Mouse (Mus musculus) ES-E14 (cell line): ENCODE results near the gene A3galt2. TPM values are rescaled to one million over a fixed set of nuclear protein-coding genes. Genes with fewer than 3 reads are reported as not detected.

ENCODE experiments used
- DNase-seq: peaks from one replicate; pipeline ENCODE4 v3.0.0-alpha.2; 2013; ENCODE audit warnings: low read depth, low spot score
- H3K27ac ChIP-seq: 2 replicates; pipeline ENCODE4 v1.5.1; 2012; ENCODE audit warnings: low read depth, mild to moderate bottlenecking, low read length, moderate library complexity, mixed read lengths; ENCODE audit not compliant: poor library complexity, insufficient read depth, severe bottlenecking
- H3K36me3 ChIP-seq: 2 replicates; pipeline ENCODE4 v1.6.1; 2012; ENCODE audit warnings: mild to moderate bottlenecking, low read length, moderate library complexity, mixed read lengths; ENCODE audit not compliant: control insufficient read depth, poor library complexity, insufficient read depth, severe bottlenecking
- H3K4me1 ChIP-seq, 2 experiments: fragments of 150-350 bp in 1 of 2; sonication (generic) in 1 of 2; 2 replicates each; pipeline ENCODE4 v1.6.1; 2012; ENCODE audit warnings: low read length in 2 of 2, mild to moderate bottlenecking in 1 of 2, mixed read lengths in 1 of 2; ENCODE audit not compliant: control insufficient read depth in 2 of 2, insufficient read depth in 2 of 2, poor library complexity in 1 of 2
- H3K4me3 ChIP-seq, 2 experiments: fragments of 150-350 bp in 1 of 2; sonication (generic) in 1 of 2; 2 replicates each; pipeline ENCODE4 v1.5.1; 2012; ENCODE audit warnings: low read length in 2 of 2, low read depth in 1 of 2, mild to moderate bottlenecking in 1 of 2, mixed read lengths in 1 of 2; ENCODE audit not compliant: insufficient read depth in 1 of 2, poor library complexity in 1 of 2, severe bottlenecking in 1 of 2
- H3K9ac ChIP-seq: 2 replicates; pipeline ENCODE4 v1.6.1; 2012; ENCODE audit warnings: low read depth, mild to moderate bottlenecking, low read length, mixed read lengths; ENCODE audit not compliant: poor library complexity, insufficient read depth, severe bottlenecking
- H3K9me3 ChIP-seq: fragments of 150-350 bp; sonication (generic); 2 replicates; pipeline ENCODE4 v1.6.1; 2012; ENCODE audit warnings: low read depth, mild to moderate bottlenecking, low read length; ENCODE audit not compliant: control insufficient read depth, insufficient read depth
- CHD2 ChIP-seq: IDR thresholded peaks from 2 replicates; pipeline ENCODE4 v1.6.1; 2014; ENCODE audit warnings: mild to moderate bottlenecking, low read depth, low read length, inconsistent platforms
- HCFC1 ChIP-seq: IDR thresholded peaks from 2 replicates; pipeline ENCODE4 v1.6.1; 2012; ENCODE audit warnings: low read length, inconsistent platforms, borderline replicate concordance; ENCODE audit not compliant: insufficient read depth
- MAFK ChIP-seq: IDR thresholded peaks from 2 replicates; pipeline ENCODE4 v1.6.1; 2014; ENCODE audit warnings: mild to moderate bottlenecking, low read depth, low read length, inconsistent platforms; ENCODE audit not compliant: insufficient read depth
- ZC3H11A ChIP-seq: IDR thresholded peaks from 2 replicates; pipeline ENCODE4 v1.6.1; 2012; ENCODE audit warnings: low read depth, mild to moderate bottlenecking, inconsistent platforms, low read length, borderline replicate concordance
- ZNF384 ChIP-seq: IDR thresholded peaks from 2 replicates; pipeline ENCODE4 v1.6.1; 2012; ENCODE audit warnings: low read depth, low read length, inconsistent platforms
- in situ Hi-C, 2 experiments: fragments of 600-800 bp; cut with MboI; formaldehyde crosslinking; loops; one replicate each; pipeline ENCODE4 v1.15.1; 2025; ENCODE audit warnings: low sequenced_read_pairs in 2 of 2, inconsistent platforms in 1 of 2; ENCODE audit not compliant: unreplicated experiment in 2 of 2
- total RNA-seq: library from RNA; depleted of rRNA; stranded (reverse); fragments of 300-350 nt; gene quantifications from 2 replicates; pipeline ENCODE4 v1.2.3, GENCODE M21; 2012

A3galt2 gene
- total RNA-seq, 1 experiment, result 0.09 TPM

DNA sequence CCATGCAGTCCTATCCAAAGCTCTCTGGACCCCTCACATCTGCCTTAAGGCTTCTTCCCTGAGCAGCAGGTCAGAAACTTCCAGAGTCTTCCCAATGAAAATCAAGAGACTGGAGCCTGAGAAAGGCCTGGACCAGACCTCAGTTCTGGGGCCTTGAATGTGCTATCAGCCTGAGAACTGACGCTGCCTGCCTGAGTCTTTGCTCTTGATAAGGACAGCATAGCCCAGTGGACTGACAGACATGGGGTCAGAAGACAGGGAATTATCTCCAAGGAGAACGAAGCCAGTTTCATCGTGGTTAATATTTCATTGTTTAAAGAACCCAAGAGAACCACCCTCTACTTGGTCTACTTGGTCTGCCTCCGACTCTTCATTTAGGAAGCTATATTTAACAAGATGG, 27.5 kb downstream of the A3galt2 start:
- H3K27ac ChIP-seq, result no peak overlapping the region
- no peak for DNase-seq
- H3K36me3 ChIP-seq, result no peaks in the 10 kb centered on the region; the same call in 1 of the 2 replicates
- H3K4me1 ChIP-seq, result peaks cover 0 to 2% of the 10 kb centered on the region in 2 experiments; a peak in 1 of 4 replicates
- H3K9ac ChIP-seq, result no peak overlapping the region
- in situ Hi-C loops, result no loop called here
- TF ChIP-seq ZNF384 (no peak), CHD2 (no peak), HCFC1 (no peak), ZC3H11A (no peak), MAFK (no peak)
- no peaks in the 10 kb centered on the region for H3K9me3 ChIP-seq
- H3K4me3 ChIP-seq, result no peak overlapping the region

DNA sequence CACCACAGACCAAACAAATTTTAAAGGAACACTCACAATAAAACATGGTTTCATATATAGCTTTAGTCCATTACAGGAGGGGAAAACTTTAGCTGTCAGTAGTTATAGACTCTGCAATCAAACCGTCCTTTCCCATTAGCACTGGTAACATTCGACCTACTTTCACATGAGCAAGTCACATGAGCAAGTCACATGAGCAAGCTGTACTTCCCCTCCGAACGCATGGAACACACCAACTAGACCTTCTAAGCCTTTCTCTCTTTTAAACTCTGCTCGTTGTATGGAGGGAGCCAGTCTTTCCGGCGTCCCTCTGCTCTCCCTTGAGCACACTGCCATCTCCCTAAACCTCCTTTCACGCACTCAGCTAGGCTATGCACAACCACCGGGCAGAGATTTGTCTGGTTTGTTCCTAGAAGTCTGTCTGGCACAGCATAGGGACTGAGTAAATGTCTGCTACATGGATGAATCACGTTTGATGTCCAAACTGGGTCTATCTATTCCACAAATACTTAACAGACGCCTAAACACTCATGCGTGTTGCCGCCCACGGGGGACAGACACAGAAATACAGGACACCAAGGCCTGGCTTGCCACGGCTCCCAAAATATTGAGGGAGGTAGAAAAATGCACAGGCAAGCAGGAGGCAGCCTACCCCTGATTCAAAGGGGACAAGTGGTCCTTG, 29.9 kb downstream of the A3galt2 start:
- TF ChIP-seq ZC3H11A (no peak), HCFC1 (no peak), MAFK (no peak), CHD2 (no peak), ZNF384 (no peak)
- Histone ChIP-seq H3K4me3 (no peak overlapping the region), H3K4me1 (peaks cover 0 to 8% of the 10 kb centered on the region in 2 experiments; a peak in 1 of 4 replicates), H3K9me3 (no peaks in the 10 kb centered on the region), H3K36me3 (no peaks in the 10 kb centered on the region; the same call in 1 of the 2 replicates), H3K9ac (no peak overlapping the region), H3K27ac (no peak overlapping the region)
- in situ Hi-C loops, result no loop called here
- DNase-seq, result no peak

DNA sequence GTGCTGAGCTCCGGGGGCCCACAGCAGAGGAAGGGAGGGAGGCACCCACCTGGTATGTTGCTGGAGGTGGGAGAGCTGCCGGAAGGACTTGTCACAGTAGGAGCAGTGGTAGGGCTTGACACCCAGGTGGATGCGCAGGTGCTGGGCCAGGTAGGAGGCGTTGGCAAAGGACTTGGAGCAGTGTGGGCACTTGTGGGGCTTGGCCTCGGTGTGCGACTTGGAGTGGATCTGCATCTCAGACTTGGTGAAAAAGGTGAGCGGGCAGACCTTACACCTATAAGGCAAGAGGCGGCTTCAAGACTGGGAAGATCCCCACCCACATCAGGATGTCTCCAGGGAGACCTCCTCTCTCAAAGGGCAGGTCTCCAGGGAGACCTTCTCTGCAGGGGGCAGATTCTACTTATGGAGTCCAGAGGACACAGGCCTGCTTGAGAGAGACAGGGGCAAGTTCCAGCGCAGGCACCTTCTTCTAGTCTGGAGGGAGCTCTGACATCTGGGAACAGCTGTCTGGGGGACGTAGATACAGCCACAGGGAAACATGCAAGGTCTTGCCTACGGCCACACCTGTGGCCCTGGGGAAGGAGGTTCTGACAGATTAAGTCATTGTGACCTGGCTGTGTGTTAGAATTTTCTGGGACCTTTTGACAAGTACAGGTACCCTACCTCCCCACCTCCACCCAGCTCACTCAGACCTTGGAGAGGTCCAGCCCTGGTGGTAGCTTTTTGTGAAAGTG, 30.9 kb downstream of the A3galt2 start:
- Histone ChIP-seq H3K27ac (no peak overlapping the region), H3K9me3 (no peaks in the 10 kb centered on the region), H3K9ac (no peak overlapping the region), H3K36me3 (no peaks in the 10 kb centered on the region; the same call in 1 of the 2 replicates), H3K4me1 (peaks cover 0 to 9% of the 10 kb centered on the region in 2 experiments; a peak in 1 of 4 replicates), H3K4me3 (no peak overlapping the region)
- in situ Hi-C loops, result no loop called here
- TF ChIP-seq HCFC1 (no peak), ZC3H11A (no peak), ZNF384 (no peak), CHD2 (no peak), MAFK (no peak)
- DNase-seq, result no peak

DNA sequence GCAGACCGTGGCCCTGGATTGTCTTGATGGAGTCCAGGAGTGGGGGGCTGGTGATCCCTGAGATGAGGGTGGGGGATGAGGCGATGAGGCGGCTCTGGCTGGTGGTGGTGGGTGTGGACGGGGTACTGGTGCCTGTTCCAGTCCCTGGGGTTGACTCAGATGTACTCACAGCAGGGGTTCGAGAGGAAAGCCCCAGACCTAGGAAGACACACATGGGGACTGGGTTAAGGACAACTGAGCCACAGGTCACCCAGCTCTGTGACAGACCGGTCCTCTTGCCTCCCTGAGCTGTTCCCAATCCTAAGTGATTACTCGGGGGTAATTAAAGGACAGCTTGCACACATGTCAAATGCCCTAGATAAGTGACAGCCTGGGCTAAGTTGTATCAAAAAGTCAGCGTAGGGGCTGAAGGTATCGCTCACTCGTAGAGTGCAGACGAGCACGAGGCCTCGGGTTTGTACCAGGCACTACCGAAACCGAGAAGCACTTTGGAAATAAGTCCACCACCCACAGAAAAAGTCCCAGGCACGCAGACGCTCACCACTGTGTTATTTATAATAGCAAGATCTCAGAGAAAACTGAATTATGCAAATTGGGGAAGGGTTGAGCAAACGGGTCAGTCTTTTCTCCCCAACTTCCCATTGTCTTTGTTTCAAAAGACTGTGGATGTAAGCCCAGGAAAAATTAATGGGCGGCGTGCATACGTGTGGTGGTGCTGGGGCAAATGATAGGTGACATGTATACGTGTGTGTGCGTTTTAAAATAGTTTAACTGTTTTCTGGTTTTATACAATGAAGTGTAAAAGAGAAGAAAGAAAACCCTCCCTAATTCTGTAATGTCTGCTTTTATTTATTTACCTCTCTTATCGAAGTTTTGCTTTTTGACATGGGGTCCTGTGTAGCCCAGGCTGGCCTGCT, 32.1 kb downstream of the A3galt2 start:
- Histone ChIP-seq H3K9ac (no peak overlapping the region), H3K4me3 (no peak overlapping the region), H3K9me3 (no peaks in the 10 kb centered on the region), H3K36me3 (no peaks in the 10 kb centered on the region; the same call in 1 of the 2 replicates), H3K27ac (no peak overlapping the region), H3K4me1 (peaks cover 0 to 9% of the 10 kb centered on the region in 2 experiments; a peak in 1 of 4 replicates)
- in situ Hi-C loops, result no loop called here
- TF ChIP-seq MAFK (no peak), ZC3H11A (no peak), HCFC1 (no peak)
- no peak for DNase-seq
